Mouse (Mus musculus) neural tube, embryonic 10.5 days (tissue): ENCODE data around the gene Tmem121.
A peak's percentile ranks its signal among the peaks of the same experiment; 100 is the strongest.
"Not testable (repeated sequence)": the region's sequence is repeated elsewhere in the genome, so short reads cannot be mapped to it uniquely, and the experiment has no call there.

Experiments
- DNase-seq: peaks from one replicate; pipeline ENCODE4 v3.0.0-alpha.2; 2017; ENCODE audit warnings: low spot score; ENCODE audit errors: extremely low spot score

Tmem121 gene

DNA sequence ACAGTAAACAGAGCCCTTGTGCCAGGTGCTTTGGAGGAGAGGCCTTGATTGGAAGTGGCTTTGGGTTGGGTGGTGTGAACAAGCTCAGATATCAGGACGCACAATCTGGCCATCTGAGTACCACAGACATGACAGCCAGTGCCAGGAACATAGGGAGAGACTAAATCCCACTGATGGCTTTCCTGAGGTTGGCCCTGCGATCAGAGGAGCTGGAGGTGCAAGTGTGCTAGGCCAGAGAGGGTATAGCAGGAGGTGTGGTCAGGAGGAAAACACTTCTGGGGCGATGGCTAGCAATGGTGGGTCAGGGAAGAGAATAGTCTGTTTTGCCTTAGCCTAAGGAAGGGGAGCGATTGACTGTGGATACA, 1.3 kb downstream of the Tmem121 start:
- DNase-seq = no peak

DNA sequence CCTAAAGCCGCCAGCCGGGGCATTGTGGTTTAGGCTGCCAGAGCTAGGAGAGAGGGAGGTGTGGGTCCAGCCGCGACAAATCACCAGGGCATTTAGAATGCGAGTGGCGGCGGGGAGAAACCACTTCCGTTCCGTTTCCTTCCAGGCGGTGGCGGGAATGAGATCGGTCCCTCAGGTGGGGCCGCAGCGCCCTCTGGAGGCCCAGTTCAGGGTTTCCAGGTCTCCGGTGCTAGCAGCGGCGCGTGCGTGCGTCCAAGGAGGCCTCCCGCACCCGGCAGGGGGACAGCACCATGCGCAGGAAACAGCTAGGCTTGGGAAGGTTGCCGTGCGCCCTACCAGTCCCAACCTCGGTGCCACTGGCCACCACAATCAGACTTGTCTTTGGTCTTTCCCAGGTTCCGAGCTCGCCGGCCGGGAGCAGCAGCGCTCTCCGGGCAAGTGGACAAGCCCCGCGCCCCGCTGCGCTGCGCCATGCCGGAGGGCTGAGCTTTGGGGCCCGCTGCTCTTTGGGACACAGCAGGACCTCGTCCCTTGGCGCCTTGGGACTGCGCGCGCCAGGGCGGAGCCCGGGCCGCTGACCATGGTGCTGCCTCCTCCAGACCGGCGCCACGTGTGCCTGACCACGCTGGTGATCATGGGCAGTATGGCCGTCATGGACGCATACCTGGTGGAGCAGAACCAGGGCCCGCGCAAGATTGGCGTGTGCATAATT, 2.0 kb downstream of the Tmem121 start:
- DNase-seq = peak; percentile 89

DNA sequence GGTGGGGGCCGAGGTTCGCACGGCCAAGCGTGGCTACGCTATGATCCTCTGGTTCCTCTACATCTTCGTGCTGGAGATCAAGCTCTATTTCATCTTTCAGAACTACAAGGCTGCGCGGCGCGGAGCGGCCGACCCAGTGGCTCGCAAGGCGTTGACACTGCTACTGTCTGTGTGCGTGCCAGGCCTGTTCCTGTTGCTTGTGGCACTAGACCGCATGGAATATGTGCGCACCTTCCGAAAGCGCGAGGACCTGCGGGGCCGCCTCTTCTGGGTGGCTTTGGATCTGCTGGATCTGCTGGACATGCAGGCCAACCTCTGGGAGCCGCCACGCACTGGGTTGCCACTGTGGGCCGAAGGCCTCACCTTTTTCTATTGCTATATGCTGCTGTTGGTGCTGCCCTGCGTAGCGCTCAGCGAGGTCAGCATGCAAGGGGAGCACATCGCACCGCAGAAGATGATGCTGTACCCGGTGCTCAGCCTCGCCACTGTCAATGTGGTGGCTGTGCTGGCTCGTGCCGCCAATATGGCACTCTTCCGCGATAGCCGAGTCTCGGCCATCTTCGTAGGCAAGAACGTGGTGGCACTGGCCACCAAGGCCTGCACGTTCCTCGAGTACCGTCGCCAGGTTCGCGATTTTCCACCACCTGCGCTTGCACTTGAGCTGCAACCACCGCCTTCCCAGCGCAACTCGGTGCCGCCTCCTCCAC, 2.8 kb downstream of the Tmem121 start:
- DNase-seq = no peak

DNA sequence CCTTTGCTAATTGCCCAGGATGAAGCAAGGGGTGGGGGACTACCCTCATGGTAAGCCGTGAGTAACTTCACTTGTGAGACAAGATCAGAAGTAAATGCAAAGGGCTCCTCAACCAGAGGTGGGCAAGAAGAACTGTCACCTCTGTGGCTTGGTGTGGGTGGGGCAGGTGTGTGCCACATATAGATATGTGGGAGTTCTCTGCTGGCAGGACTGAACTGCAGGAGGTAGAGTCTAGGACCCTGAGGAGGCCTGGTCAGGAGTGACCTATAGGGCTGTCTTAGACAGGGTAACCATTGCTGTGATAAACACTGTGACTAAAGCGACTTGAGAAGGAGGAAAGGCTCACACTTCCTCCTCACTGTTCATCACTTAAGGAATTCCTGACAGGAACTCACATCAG, 7.7 kb downstream of the Tmem121 start:
- DNase-seq = no peak

DNA sequence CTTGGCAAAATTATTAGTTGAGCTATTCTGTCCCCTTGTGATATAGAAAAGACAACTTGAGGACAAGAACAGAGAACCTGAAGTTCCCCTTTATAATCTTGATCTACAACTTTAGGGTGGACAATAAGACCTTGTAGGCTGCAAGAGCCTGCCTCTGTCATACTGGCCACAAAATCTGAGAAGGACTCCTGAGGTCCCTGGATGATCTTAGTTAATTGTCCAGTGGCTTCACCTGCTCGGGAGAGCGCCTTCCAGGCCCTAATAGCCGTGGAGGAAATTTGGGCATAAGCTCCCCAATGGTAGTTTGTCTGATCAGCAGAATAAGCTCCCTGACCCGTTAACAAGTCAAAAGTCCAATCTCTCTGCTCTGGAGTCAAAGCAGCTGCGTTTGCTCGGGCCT, 13.4 kb downstream of the Tmem121 start:
- DNase-seq = not testable (repeated sequence)

DNA sequence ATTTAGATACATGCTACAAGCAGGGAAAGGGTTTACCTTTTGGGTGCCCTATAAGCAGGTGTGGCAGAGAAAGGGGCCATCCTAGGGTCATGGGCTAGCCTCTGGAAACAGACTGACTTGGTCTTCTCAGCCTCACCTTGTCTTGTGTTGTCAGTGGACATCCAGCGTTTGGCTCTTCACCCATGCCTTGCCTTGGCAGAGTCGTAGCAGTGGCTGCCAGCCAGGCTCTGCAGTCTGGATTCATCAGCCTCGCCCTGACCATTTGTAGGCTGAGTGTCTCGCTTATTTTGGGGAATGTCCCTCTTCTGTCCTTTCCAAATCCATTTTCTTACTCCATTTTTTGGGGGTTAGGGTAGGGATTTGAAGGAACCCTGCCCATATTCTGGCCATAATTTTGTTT, 15.6 kb downstream of the Tmem121 start:
- no peak for DNase-seq

DNA sequence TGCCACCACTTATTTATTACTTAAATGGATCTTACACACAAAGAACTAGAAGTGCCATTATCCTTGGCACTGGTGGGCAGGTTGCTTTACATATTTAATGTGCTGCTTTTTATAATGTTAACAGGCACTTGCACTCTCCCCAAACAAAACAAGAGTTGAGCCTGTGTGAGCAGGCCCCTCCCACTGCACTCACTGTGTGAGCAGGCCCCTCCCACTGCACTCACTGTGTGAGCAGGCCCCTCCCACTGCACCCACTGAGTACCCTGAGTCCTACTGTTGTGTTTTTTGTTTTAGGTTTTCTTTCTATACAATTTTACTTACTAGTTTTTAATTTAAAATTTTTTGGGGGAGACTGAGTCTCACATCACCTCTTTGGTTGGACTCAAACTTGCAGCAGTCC, 16.3 kb downstream of the Tmem121 start:
- no peak for DNase-seq

DNA sequence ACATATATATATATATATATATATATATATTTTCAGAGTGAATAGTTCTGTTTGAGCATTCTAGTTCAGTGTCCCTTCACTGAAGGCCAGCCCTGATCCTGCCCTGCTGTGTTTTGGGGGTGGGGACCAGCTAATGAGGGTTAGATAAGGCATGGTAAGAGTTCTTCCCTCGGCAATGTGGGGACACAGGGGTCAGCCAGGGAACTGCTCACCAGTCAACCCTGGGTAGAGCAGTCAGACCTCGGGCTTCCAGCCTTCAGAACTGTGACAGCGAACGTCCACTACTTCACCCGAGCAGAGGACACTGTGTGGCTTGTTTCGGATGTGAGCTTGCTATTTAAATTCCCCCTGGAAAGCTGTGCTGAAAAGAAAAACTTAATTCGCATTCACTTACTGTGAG, 17.8 kb downstream of the Tmem121 start:
- no peak for DNase-seq

DNA sequence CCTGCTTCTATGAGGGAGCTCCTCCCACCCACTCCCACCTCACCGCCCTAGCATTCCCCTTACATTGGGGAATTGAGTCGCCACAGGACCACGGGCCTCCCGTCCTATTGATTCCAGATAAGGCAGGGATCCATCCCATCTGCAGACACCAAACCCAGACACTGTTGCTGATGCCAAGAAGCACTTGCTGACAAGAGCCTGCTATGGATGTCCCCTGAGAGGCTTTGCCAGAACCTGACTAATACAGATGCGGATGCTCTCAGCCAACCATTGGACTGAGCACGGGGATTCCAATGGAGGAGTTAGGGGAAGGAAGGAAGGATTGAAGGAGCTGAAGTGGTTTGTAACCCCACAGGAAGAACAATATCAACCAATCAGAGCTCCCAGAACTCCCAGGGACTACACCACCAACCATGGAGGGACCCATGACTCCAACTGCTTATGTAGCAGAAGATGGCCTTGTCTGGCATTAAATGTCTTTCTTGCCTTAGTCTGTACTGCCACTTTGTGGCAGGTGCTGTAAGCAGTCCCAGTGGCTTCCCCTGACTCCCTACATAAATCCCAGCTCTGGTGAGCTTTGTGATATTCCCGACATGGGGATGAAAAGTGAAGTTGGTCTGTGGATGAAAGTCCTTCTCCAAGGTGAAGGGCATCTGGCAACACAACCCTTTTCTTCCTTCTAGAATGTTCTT, 19.7 kb downstream of the Tmem121 start:
- DNase-seq = no peak

DNA sequence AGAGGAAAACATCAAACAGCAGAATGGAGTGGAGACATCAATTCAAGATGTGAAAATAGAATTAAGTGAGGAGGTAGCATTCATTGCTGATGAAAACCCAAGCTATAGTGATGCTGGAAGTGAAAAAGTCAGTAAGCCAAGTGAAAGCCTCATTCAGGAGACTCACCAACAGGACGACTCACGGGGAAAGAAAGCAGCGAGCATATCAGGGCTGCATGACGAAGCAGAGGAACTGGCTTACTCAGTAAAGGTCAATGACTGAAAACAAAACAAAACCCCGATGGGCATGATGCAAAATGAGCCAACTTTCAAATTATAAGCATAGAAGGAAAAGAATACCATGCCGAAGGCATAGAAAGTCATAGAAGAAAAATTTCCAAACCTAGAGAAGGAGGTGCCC, 22.0 kb downstream of the Tmem121 start:
- no peak for DNase-seq

DNA sequence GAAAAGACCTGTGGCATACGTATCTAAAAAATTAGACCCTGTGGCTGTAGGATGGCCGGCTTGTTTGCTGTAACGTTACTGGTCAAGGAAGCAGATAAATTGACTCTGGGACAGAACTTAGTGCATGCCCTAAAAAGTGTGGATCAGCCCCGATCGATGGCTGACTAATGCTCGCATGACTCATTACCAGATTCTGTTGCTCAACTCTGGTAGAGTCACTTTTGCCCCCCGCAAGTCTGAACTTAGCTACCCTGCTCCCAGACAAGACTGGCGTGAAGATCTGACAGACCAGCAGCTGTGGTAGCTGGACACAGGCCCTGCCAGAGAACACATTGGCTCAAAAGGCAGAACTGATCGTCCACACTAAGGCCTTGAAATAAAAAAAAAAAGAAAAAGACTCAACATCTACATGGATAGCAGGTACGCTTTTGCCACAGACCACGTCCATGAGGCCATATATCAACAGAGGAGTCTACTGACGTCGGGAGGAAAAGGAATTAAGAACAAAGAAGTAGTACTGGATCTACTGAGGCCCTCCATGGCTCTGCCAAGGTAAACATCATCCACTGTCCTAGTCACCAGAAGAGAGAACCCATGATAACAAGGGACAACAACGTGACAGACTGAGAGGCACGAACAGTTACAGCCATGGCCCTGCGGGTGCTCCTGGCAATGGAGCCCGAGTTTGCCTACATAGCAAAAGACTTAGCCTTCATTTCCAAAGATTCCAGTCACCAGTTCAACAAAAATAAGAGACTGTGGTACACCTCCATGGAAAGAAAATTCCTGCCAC, 25.1 kb downstream of the Tmem121 start:
- DNase-seq = no peak

DNA sequence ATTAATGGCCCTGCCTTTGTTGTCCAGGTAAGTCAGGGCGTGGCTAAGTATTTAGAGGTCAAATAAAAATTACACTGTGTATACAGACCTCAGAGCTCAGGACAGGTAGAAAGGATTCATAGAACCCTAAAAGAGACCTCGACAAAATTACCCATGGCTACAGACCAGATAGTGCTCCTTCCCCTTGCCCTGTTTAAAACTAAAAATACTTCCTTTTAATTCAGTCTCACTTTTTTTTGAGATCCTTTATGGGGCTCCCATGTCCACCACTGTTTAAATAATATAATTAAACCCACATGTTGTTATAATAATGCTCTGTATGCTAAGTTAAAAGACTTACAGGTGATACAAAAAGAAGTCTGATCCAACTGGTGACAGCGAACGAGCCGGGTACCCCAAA, 26.0 kb downstream of the Tmem121 start:
- no peak for DNase-seq

DNA sequence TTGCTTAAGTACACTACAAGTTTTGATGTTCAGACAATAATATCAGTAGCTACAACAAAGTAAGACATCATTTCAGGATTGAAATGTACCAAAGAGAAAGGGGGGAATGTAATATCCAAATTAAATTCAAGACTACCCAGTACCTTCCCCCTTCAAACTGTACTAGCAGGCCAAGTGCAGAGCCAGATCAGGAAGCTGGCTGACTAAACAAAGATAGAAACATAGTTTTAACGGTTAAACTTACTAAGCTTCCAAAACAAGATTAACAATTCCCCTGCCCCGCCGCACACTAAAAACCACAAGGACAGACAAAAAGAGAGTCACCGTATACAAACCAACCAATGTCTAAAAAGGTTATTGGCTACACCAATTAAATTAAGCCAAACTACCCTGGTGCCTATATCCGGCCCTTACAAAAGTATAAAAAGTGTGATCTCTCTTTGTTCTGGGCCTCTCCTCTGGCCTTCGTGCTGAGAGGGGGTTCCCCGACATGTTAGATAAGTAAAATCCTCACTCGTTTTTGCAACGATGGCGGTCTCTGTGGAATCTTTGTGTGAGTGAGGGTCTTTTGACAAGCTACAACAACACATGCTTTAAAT, 26.7 kb downstream of the Tmem121 start:
- DNase-seq = no peak

DNA sequence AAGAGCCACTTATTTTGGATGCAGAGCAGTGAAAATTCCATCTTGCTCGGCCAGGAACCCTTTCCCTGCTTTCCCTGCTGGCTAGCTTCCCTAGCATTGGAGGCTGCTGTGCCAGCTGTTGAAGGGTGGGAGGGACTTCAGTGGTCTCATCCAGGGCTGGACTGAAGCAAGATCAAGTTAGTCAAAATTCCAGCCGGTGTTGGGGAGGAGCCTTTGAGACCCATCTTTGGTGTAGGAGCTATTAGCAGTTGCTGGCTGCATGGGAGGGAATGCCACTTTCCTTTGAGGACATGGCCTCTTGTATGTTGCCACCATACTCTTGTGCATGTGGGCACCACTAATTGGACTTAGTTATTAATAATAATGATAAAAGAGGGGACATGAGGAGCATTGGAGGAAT, 27.5 kb downstream of the Tmem121 start:
- DNase-seq = no peak

DNA sequence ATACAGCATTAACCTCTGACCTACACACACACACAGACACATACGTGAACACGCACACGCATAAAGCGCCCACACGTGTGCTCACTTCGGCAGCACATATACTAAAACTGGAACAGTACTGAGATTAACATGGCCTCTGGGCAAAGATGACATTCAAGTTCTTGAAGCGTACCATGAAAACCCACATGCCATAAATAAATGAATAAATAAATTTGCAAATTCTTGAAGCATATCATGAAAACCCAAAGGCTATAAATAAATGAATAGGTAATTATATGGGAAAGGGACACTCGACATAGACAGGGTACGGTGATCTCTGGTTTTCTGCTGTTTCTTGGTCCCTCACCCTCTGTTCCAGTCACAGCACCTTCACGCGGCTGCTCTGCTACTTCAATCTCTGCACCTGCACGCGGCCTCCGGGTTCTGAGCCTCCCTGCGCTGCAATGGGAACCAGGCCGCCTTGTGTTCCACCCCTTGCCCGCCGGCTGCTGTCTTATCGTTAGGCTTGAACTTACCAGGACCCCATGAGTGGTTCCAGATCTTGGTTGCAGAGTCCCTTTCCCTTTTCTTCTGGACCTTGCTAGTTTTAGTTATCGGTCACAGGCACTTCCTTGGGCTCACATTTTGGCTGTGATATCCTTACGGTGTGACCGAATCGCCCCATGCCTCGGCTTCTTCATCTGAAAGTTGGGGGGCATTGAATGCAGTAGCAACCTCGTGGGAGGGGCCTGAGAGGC, 28.5 kb downstream of the Tmem121 start:
- DNase-seq = no peak

DNA sequence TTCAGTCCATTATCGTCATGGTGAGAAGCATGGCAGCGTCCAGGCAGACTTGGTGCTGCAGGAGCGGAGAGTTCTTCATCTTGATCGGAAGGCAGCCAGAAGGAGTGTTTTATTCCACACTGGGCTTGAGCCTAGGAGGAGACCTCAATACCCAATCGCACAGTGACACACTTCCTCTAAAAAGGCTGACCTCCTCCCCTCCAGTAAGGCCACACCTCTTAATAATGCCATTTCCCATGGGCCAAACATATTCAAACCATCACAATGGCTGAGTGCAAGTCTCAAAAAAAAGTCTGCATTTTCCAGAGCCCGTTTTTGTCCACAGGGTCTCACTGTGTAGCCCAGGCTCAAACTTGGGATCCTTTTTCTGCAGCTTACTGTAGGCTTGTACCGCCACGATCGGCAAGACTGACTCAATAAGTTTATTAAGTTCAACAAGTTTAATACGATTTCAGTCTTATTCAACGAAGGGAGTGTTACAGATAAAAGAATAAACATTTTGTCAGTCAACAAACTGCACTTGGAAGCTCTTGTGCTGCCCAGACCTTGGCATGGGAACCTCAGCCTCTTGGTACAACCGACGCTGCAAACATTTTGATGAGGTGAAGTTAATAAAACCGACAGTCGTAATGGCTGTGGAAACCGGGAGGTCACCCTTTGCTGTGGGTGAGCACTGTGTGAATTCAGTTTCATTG, 29.4 kb downstream of the Tmem121 start:
- no peak for DNase-seq

DNA sequence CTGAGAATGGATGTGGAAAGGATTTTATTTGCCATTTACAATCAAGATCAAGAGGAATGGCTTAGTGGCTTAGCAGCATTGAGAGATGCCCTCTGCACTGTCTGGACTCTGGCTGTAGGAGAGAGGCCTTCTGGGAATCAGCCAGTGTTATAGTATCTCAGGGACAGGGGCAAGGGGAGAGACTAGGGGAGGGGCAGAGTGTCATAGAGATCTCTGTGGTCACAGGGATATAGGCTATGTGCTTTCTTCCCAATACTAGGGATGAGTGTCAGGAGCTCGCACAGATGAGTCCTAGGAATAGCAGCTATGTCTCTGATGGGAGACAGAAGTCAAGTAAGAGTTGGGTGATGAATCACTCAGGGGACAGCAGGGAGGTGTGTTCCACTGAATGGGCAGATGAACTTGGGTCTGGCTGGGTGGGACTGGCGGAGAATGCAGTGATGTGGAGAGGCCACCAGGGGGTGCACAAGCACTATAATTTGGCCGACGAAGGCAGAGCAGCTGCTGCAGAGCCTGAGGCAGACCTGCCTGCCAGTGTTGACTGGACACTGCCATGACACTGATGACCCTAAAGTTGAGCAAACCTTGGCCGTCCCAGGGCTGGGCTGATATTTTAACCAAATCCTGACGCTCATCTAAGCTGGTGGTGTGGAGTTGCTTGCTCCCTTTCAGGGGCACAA, 30.1 kb downstream of the Tmem121 start:
- DNase-seq = peak; percentile 68

DNA sequence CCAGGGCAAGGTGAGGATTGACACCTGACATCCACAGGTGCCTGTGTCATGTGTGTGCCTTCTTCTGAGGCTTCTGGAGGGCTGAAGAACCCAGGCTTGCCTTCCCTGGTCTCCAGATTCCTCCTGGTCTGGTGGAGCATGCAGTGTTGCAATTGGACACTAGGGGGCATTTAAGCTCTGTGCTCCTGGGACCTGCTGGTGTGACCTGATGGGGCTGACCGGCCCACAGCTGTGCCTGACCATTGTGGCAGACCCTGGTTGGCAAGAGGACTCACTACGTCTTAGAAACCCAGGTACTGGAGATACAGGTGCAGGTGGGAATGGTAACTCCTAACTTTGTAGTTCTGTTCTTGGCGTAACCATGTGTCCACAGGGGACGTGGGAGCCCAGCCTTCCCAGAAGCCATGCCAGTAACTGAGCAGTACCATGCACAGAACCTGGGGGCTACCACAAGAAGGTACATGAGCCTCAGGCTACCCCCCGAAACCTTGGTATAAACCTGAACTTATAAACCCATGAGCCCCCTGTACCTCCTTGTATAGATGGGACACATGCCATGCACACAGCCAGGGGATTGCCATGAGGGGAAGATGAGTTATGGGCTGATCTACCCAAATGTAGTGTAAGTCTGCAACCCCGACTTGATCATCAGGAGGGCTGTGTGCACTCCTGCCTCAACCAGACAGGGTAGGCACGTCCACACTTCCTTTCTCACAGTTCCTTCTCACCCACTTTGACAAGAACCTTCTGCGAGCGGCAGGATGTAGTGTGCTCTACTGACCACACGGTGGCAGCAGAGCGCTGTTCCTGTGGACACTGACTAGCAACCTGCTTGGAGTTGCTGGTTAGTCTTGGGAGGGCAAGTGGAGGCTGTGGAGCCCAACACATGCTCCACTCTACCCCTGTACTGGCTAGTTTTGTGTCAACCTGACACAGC, 31.8 kb downstream of the Tmem121 start:
- peak; percentile 80 for DNase-seq
